Comparison of ENCODE assay signal across 15 mouse cellular contexts in genomic region chr19:29505617-29506016, GRCm38 (mm10). TPM values are rescaled to one million over a fixed set of nuclear protein-coding genes. Genes with fewer than 3 reads are reported as not detected.
DNase-seq lines count a peak whose midpoint lies in the region; ATAC-seq and TF ChIP-seq lines count a peak whose summit lies in the region.
"Had no signal": no experiment of that assay in that cellular context is flagged by ENCODE, and none has a peak within 500 bp of the region (broad histone marks: within the 10 kb centered on the region; RNA-seq: fewer than 3 reads in every experiment).

No protein-coding gene starts in this region.

- no peak for TF ChIP-seq RAD21 in CH12.LX (IDR thresholded peaks at IDR 0.05; ENCODE audit: low read depth, low read length)

- H3K4me2 ChIP-seq in embryonic facial prominence, embryonic 11.5 days (ENCODE audit: low read depth, low read length): no peak overlapping the region
- no peak overlapping the region for H3K4me2 ChIP-seq in CH12.LX (ENCODE audit: insufficient read depth, low read depth, poor library complexity, severe bottlenecking)
- H3K4me2 ChIP-seq in embryonic facial prominence, embryonic 14.5 days (ENCODE audit: low read depth, low read length): no peak overlapping the region
- H3K4me2 ChIP-seq: forebrain, embryonic 12.5 days; limb, embryonic 12.5 days; lung, embryonic 15.5 days had no signal

- H3K79me2 ChIP-seq in CH12.LX (replicated peaks; ENCODE audit: control insufficient read depth, extremely low read depth, insufficient read depth, poor library complexity, severe bottlenecking): no peaks in the 10 kb centered on the region

- H3K27ac ChIP-seq in embryonic facial prominence, embryonic 11.5 days (replicated peaks; ENCODE audit: low read depth, low read length): no peak overlapping the region
- H3K27ac ChIP-seq in embryonic facial prominence, embryonic 10.5 days (replicated peaks): no peak overlapping the region
- no peak overlapping the region for H3K27ac ChIP-seq in CH12.LX (ENCODE audit: insufficient read depth, low read depth)
- peak overlapping the region; percentile 25; the same call in 1 of the 2 replicates for H3K27ac ChIP-seq in embryonic facial prominence, embryonic 14.5 days (replicated peaks; ENCODE audit: low read depth, low read length)
- no peak overlapping the region for H3K27ac ChIP-seq in layer of hippocampus, adult 2 months
- no peak overlapping the region for H3K27ac ChIP-seq in hindbrain, embryonic 10.5 days
- H3K27ac ChIP-seq: forebrain, embryonic 12.5 days; hindbrain, postnatal 0 days; left cerebral cortex, adult 2 months; limb, embryonic 12.5 days; lung, embryonic 15.5 days had no signal

- ATAC-seq in embryonic facial prominence, embryonic 11.5 days (replicated peaks; ENCODE audit: insufficient number of reproducible peaks, low FRiP score, low TSS enrichment, low read depth): no peak
- ATAC-seq in embryonic facial prominence, embryonic 14.5 days (ENCODE audit: low read depth): no peak
- ATAC-seq: hindbrain, postnatal 0 days had no signal

- TF ChIP-seq POLR2A in CH12.LX (IDR thresholded peaks at IDR 0.05; ENCODE audit: low read depth, low read length): no peak

- 75% methylated on average over 7 of the region's 7 CpGs for WGBS in embryonic facial prominence, embryonic 11.5 days
- 84% methylated on average over 7 of the region's 7 CpGs for WGBS in embryonic facial prominence, embryonic 10.5 days
- 70% methylated on average over 7 of the region's 7 CpGs for whole genome bisulfite sequencing in embryonic facial prominence, embryonic 14.5 days
- WGBS in hindbrain, embryonic 10.5 days: 85% methylated on average over 7 of the region's 7 CpGs

- no peaks in the 10 kb centered on the region for H3K27me3 ChIP-seq in embryonic facial prominence, embryonic 11.5 days (ENCODE audit: control insufficient read depth, insufficient read depth, low read length)
- H3K27me3 ChIP-seq in embryonic facial prominence, embryonic 10.5 days (replicated peaks; ENCODE audit: low read depth, poor library complexity, severe bottlenecking): no peaks in the 10 kb centered on the region
- H3K27me3 ChIP-seq in CH12.LX (replicated peaks): no peaks in the 10 kb centered on the region
- no peaks in the 10 kb centered on the region for H3K27me3 ChIP-seq in embryonic facial prominence, embryonic 14.5 days (replicated peaks; ENCODE audit: control insufficient read depth, insufficient read depth, low read length)
- no peaks in the 10 kb centered on the region for H3K27me3 ChIP-seq in hindbrain, embryonic 10.5 days (ENCODE audit: insufficient read depth, poor library complexity, severe bottlenecking)
- H3K27me3 ChIP-seq: forebrain, embryonic 12.5 days; limb, embryonic 12.5 days; lung, embryonic 15.5 days had no signal

- in situ Hi-C loops in CH12.LX (cut with MboI; ENCODE audit: low pct_ligation_motif_present, low pct_unique_long_range_greater_than_20kb, low sequenced_read_pairs): loop anchor here (25.0 kb wide), 1 partner anchor 443 kb away; no protein-coding TSS in a partner anchor

- TF ChIP-seq CTCF in CH12.LX (conservative IDR thresholded peaks at IDR 0.05 in 1 of 2, IDR thresholded peaks at IDR 0.05 in 1 of 2; ENCODE audit: low read depth in 2 of 2, low read length in 2 of 2): no peak
- no peak for TF ChIP-seq CTCF in layer of hippocampus, adult 2 months (conservative IDR thresholded peaks at IDR 0.05)

- H3K4me3 ChIP-seq in embryonic facial prominence, embryonic 11.5 days (ENCODE audit: low read depth, low read length): no peak overlapping the region
- H3K4me3 ChIP-seq in embryonic facial prominence, embryonic 10.5 days: no peak overlapping the region
- H3K4me3 ChIP-seq in CH12.LX (replicated peaks in 1 of 3; ENCODE audit: low read depth in 2 of 3, low read length in 2 of 3, poor library complexity in 1 of 3): no peak overlapping the region
- H3K4me3 ChIP-seq in embryonic facial prominence, embryonic 14.5 days (ENCODE audit: low read depth, low read length): no peak overlapping the region
- H3K4me3 ChIP-seq in layer of hippocampus, adult 2 months: no peak overlapping the region
- no peak overlapping the region for H3K4me3 ChIP-seq in hindbrain, embryonic 10.5 days
- H3K4me3 ChIP-seq: forebrain, embryonic 12.5 days; left cerebral cortex, adult 2 months; limb, embryonic 12.5 days; lung, embryonic 15.5 days had no signal

- peak; percentile 25 for DNase-seq in embryonic facial prominence, embryonic 11.5 days (ENCODE audit: low spot score)
- no peak for DNase-seq in embryonic facial prominence, embryonic 10.5 days (ENCODE audit: low spot score)
- peak; percentile 70 for DNase-seq in lung, postnatal 10 days
- no peak for DNase-seq in lung, adult 18-20 months
- no peak for DNase-seq in CH12.LX (ENCODE audit: extremely low read depth)
- DNase-seq in embryonic facial prominence, embryonic 14.5 days (ENCODE audit: low spot score): no peak
- DNase-seq in layer of hippocampus, adult 2 months (ENCODE audit: low spot score in 2 of 2): no peak
- DNase-seq in hindbrain, embryonic 10.5 days (ENCODE audit: low spot score): no peak
- DNase-seq: cerebellum, postnatal 10 days; right cerebral cortex, postnatal 25 days had no signal

- no peaks in the 10 kb centered on the region for H3K36me3 ChIP-seq in embryonic facial prominence, embryonic 11.5 days (replicated peaks; ENCODE audit: control insufficient read depth, insufficient read depth, low read depth, low read length)
- H3K36me3 ChIP-seq in embryonic facial prominence, embryonic 10.5 days (replicated peaks): no peaks in the 10 kb centered on the region
- H3K36me3 ChIP-seq in CH12.LX (replicated peaks in 1 of 2; ENCODE audit: control insufficient read depth in 1 of 2, insufficient read depth in 1 of 2, low read length in 1 of 2): peaks cover 0 to 12% of the 10 kb centered on the region in 2 experiments
- no peaks in the 10 kb centered on the region for H3K36me3 ChIP-seq in embryonic facial prominence, embryonic 14.5 days (ENCODE audit: control insufficient read depth, insufficient read depth, low read length)
- no peaks in the 10 kb centered on the region for H3K36me3 ChIP-seq in hindbrain, embryonic 10.5 days
- H3K36me3 ChIP-seq: forebrain, embryonic 12.5 days; limb, embryonic 12.5 days; lung, embryonic 15.5 days had no signal

- no peak for TF ChIP-seq EP300 in CH12.LX (IDR thresholded peaks at IDR 0.05; ENCODE audit: low read length)

- dilution Hi-C loops in CH12.LX (cut with MboI; ENCODE audit: extremely low pct_ligation_motif_present, extremely low pct_unique_long_range_greater_than_20kb, low sequenced_read_pairs): no loop called here

- H3K9me3 ChIP-seq in embryonic facial prominence, embryonic 11.5 days (replicated peaks; ENCODE audit: control insufficient read depth, low read length): no peaks in the 10 kb centered on the region
- no peaks in the 10 kb centered on the region for H3K9me3 ChIP-seq in embryonic facial prominence, embryonic 10.5 days
- no peaks in the 10 kb centered on the region for H3K9me3 ChIP-seq in CH12.LX (replicated peaks; ENCODE audit: low read length)
- H3K9me3 ChIP-seq in embryonic facial prominence, embryonic 14.5 days (ENCODE audit: control insufficient read depth, low read length): no peaks in the 10 kb centered on the region
- no peaks in the 10 kb centered on the region for H3K9me3 ChIP-seq in hindbrain, embryonic 10.5 days
- H3K9me3 ChIP-seq: forebrain, embryonic 12.5 days; lung, embryonic 15.5 days had no signal

- H3K4me1 ChIP-seq in embryonic facial prominence, embryonic 11.5 days (ENCODE audit: control insufficient read depth, insufficient read depth, low read length): no peaks in the 10 kb centered on the region
- peaks cover 5% of the 10 kb centered on the region for H3K4me1 ChIP-seq in embryonic facial prominence, embryonic 10.5 days
- H3K4me1 ChIP-seq in CH12.LX (ENCODE audit: control insufficient read depth in 1 of 2, insufficient read depth in 2 of 2): peaks cover 0 to 13% of the 10 kb centered on the region in 2 experiments; a peak in 2 of 4 replicates
- peaks cover 7% of the 10 kb centered on the region; the same call in 1 of the 2 replicates for H3K4me1 ChIP-seq in embryonic facial prominence, embryonic 14.5 days (ENCODE audit: control insufficient read depth, insufficient read depth, low read length)
- H3K4me1 ChIP-seq in hindbrain, embryonic 10.5 days (replicated peaks): peaks cover 5% of the 10 kb centered on the region
- H3K4me1 ChIP-seq: limb, embryonic 12.5 days had no signal

- no peak overlapping the region for H3K9ac ChIP-seq in embryonic facial prominence, embryonic 11.5 days (replicated peaks; ENCODE audit: low read length)
- no peak overlapping the region for H3K9ac ChIP-seq in CH12.LX (ENCODE audit: insufficient read depth, low read depth)
- no peak overlapping the region for H3K9ac ChIP-seq in embryonic facial prominence, embryonic 14.5 days (ENCODE audit: low read depth, low read length)
- H3K9ac ChIP-seq: forebrain, embryonic 12.5 days; limb, embryonic 12.5 days; lung, embryonic 15.5 days had no signal

TF ChIP-seq in CH12.LX, 34 proteins besides CTCF, POLR2A, EP300 and RAD21:
- TF ChIP-seq ELF1 (IDR thresholded peaks at IDR 0.05; ENCODE audit: low read depth, low read length) (peak; percentile 48), IRF4 (IDR thresholded peaks at IDR 0.05; ENCODE audit: low read depth, low read length) (no peak)

RNA-seq across cellular contexts. Expression of gene Ric1, which starts 16.5 kb away (rescaled TPM):
- 21.5 and 22.6 TPM in 2 replicates for polyA plus RNA-seq in embryonic facial prominence, embryonic 11.5 days (2014; fragmentation: Nextera tagmentation; extraction: Ambion mirVana)
- polyA plus RNA-seq in embryonic facial prominence, embryonic 10.5 days (2016; fragmentation: Nextera tagmentation; extraction: Ambion mirVana): 17.1 and 20.0 TPM in 2 replicates
- total RNA-seq in CH12.LX (2012; rRNA removed): 17.4 and 17.9 TPM in 2 replicates
- 11.2 and 13.7 TPM in 2 replicates for total RNA-seq in CH12.LX (2014; rRNA removed)
- 16.3 and 18.4 TPM in 2 replicates for polyA plus RNA-seq in CH12.LX (2012; ENCODE audit: insufficient read length, low read depth)
- 21.1 and 21.6 TPM in 2 replicates for polyA plus RNA-seq in embryonic facial prominence, embryonic 14.5 days (2014; fragmentation: Nextera tagmentation; extraction: Ambion mirVana)
- 10 to 100 TPM; 38.7 to 47.3 TPM for total RNA-seq in layer of hippocampus, adult 2 months (2021)
- 10.2 and 11.5 TPM in 2 replicates for polyA plus RNA-seq in hindbrain, embryonic 10.5 days (2016; fragmentation: Nextera tagmentation; extraction: Ambion mirVana)

Comparison
In these comparisons a context has a peak if more than half of its experiments do, and no peak if none do; other contexts are left out.
1. DNase-seq: peak in embryonic facial prominence, embryonic 11.5 days (single experiment) and lung, postnatal 10 days (single experiment); none in embryonic facial prominence, embryonic 10.5 days (single experiment), lung, adult 18-20 months (0 of 2), CH12.LX (single experiment), embryonic facial prominence, embryonic 14.5 days (single experiment), layer of hippocampus, adult 2 months (0 of 2) and hindbrain, embryonic 10.5 days (single experiment).